Mouse (Mus musculus): ENCODE data around the gene Atp6v1g2.

DNA sequence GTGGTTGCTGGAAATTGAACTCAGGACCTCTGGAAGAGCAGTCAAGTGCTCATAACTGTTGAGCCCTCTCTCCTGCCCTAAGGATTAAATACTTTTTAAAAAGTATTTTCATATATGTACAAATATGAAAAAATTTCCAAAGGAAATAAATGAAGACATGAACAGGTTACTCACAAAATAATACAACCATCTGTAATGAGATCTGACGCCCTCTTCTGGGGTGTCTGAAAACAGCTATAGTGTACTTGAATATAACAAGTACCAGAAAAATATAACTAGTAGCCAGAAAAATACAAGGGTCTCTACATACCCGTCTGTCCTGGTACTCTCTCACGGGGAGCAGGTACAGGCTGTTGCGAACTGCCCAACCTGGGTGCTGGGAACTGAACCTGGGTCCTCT lies 8.8 kb upstream of the Atp6v1g2 start:
- TF ChIP-seq POLR2A (IDR thresholded peaks at IDR 0.05; ENCODE audit: borderline replicate concordance, insufficient read depth, low read length) (no peak), CTCF (IDR thresholded peaks at IDR 0.05; ENCODE audit: borderline replicate concordance, insufficient read depth, low read depth, low read length) (no peak)

Data from cerebellum, adult 2 months (tissue).